In genomic region chr4:151215866-151216265, GRCm38 (mm10) we compare ENCODE assay signal across 20 mouse cellular contexts.
A peak's percentile ranks its signal among the peaks of the same experiment; 100 is the strongest.
DNase-seq lines count a peak whose midpoint lies in the region; ATAC-seq and TF ChIP-seq lines count a peak whose summit lies in the region.
"Had no signal": no experiment of that assay in that cellular context is flagged by ENCODE, and none has a peak within 500 bp of the region (broad histone marks: within the 10 kb centered on the region; RNA-seq: fewer than 3 reads in every experiment).

No protein-coding gene starts in this region.

- TF ChIP-seq CTCF in lung, embryonic 14.5 days (IDR thresholded peaks at IDR 0.05; ENCODE audit: low read depth): no peak

- H3K4me3 ChIP-seq in lung, embryonic 14.5 days (ENCODE audit: low read depth, low read length): no peak overlapping the region
- H3K4me3 ChIP-seq in midbrain, embryonic 11.5 days (ENCODE audit: low read depth, low read length): no peak overlapping the region
- no peak overlapping the region for H3K4me3 ChIP-seq in midbrain, embryonic 13.5 days (replicated peaks)
- H3K4me3 ChIP-seq in neural tube, embryonic 15.5 days (replicated peaks): no peak overlapping the region
- H3K4me3 ChIP-seq: embryonic facial prominence, embryonic 12.5 days; embryonic facial prominence, embryonic 15.5 days; gastrocnemius, adult 2 months had no signal

- H3K4me2 ChIP-seq in lung, embryonic 14.5 days: no peak overlapping the region
- H3K4me2 ChIP-seq in midbrain, embryonic 11.5 days: no peak overlapping the region
- H3K4me2 ChIP-seq in midbrain, embryonic 13.5 days (replicated peaks): no peak overlapping the region
- no peak overlapping the region for H3K4me2 ChIP-seq in neural tube, embryonic 15.5 days
- H3K4me2 ChIP-seq: embryonic facial prominence, embryonic 12.5 days; embryonic facial prominence, embryonic 15.5 days; heart, embryonic 11.5 days had no signal

- ATAC-seq in lung, embryonic 14.5 days (ENCODE audit: insufficient read depth): peak; percentile 64; the same call in 1 of the 2 replicates
- no peak for ATAC-seq in midbrain, embryonic 11.5 days (ENCODE audit: low FRiP score)
- no peak for ATAC-seq in midbrain, embryonic 13.5 days
- ATAC-seq in neural tube, embryonic 15.5 days (ENCODE audit: low FRiP score): no peak
- ATAC-seq: activated CD4-positive, CD25-positive, alpha-beta regulatory T cell, adult 4 months; forebrain, postnatal 0 days; hindbrain, embryonic 16.5 days had no signal

- H3K9me3 ChIP-seq in lung, embryonic 14.5 days (ENCODE audit: low read depth, low read length): no peaks in the 10 kb centered on the region
- H3K9me3 ChIP-seq in midbrain, embryonic 11.5 days (ENCODE audit: control insufficient read depth, low read length): no peaks in the 10 kb centered on the region
- H3K9me3 ChIP-seq in midbrain, embryonic 13.5 days: no peaks in the 10 kb centered on the region
- H3K9me3 ChIP-seq in neural tube, embryonic 15.5 days (replicated peaks): no peaks in the 10 kb centered on the region
- H3K9me3 ChIP-seq: embryonic facial prominence, embryonic 12.5 days; embryonic facial prominence, embryonic 15.5 days had no signal

- peak; percentile 12 for DNase-seq in embryo, embryonic 10 days (ENCODE audit: low spot score)
- no peak for DNase-seq in embryo, embryonic 10.5 days (ENCODE audit: low spot score)
- DNase-seq in lung, embryonic 14.5 days: peak; percentile 44
- no peak for DNase-seq in lung, postnatal 14 days
- DNase-seq in midbrain, embryonic 11.5 days (ENCODE audit: low spot score, missing footprints): peak; percentile 64
- DNase-seq: adrenal gland, adult 8-10 months; adrenal gland, postnatal 25 days; cerebellum, adult 11-12 months; cerebellum, adult 8-10 months; gastrocnemius, adult 2 months; gastrocnemius, postnatal 14 days; heart, adult 11 months had no signal

- peak overlapping the region; percentile 16; the same call in 1 of the 2 replicates for H3K27ac ChIP-seq in lung, embryonic 14.5 days (ENCODE audit: low read depth)
- no peak overlapping the region for H3K27ac ChIP-seq in midbrain, embryonic 11.5 days (ENCODE audit: low read depth, low read length)
- H3K27ac ChIP-seq in midbrain, embryonic 13.5 days: no peak overlapping the region
- H3K27ac ChIP-seq in neural tube, embryonic 15.5 days (replicated peaks): peak overlapping the region; percentile 39; the same call in 1 of the 2 replicates
- H3K27ac ChIP-seq: embryonic facial prominence, embryonic 12.5 days; embryonic facial prominence, embryonic 15.5 days; gastrocnemius, adult 2 months had no signal

- H3K27me3 ChIP-seq in lung, embryonic 14.5 days (ENCODE audit: insufficient read depth, low read length): no peaks in the 10 kb centered on the region
- H3K27me3 ChIP-seq in midbrain, embryonic 11.5 days (ENCODE audit: control insufficient read depth, insufficient read depth, low read length): no peaks in the 10 kb centered on the region
- H3K27me3 ChIP-seq in midbrain, embryonic 13.5 days: 0 out of 2 replicates have a peak, but pooled peaks cover 11% of the 10 kb centered on the region
- H3K27me3 ChIP-seq in neural tube, embryonic 15.5 days (replicated peaks): no peaks in the 10 kb centered on the region
- H3K27me3 ChIP-seq: embryonic facial prominence, embryonic 12.5 days; embryonic facial prominence, embryonic 15.5 days had no signal

- H3K4me1 ChIP-seq in lung, embryonic 14.5 days (ENCODE audit: insufficient read depth): peaks cover 12% of the 10 kb centered on the region; the same call in 1 of the 2 replicates
- no peaks in the 10 kb centered on the region for H3K4me1 ChIP-seq in midbrain, embryonic 11.5 days (ENCODE audit: control insufficient read depth, insufficient read depth, low read length)
- H3K4me1 ChIP-seq in midbrain, embryonic 13.5 days (replicated peaks): peaks cover 24% of the 10 kb centered on the region
- H3K4me1 ChIP-seq in neural tube, embryonic 15.5 days: peaks cover 44% of the 10 kb centered on the region
- H3K4me1 ChIP-seq: embryonic facial prominence, embryonic 12.5 days; embryonic facial prominence, embryonic 15.5 days had no signal

- WGBS in lung, embryonic 14.5 days: 25% methylated on average over 4 of the region's 4 CpGs
- WGBS in midbrain, embryonic 11.5 days: 72% methylated on average over 4 of the region's 4 CpGs
- WGBS in midbrain, embryonic 13.5 days: 52% methylated on average over 4 of the region's 4 CpGs
- 41% methylated on average over 4 of the region's 4 CpGs for WGBS in neural tube, embryonic 15.5 days

- H3K36me3 ChIP-seq in lung, embryonic 14.5 days (ENCODE audit: insufficient read depth): no peaks in the 10 kb centered on the region
- no peaks in the 10 kb centered on the region for H3K36me3 ChIP-seq in midbrain, embryonic 11.5 days (ENCODE audit: control insufficient read depth, insufficient read depth, low read length)
- no peaks in the 10 kb centered on the region for H3K36me3 ChIP-seq in midbrain, embryonic 13.5 days
- H3K36me3 ChIP-seq in neural tube, embryonic 15.5 days: no peaks in the 10 kb centered on the region
- H3K36me3 ChIP-seq: embryonic facial prominence, embryonic 12.5 days; embryonic facial prominence, embryonic 15.5 days had no signal

- H3K9ac ChIP-seq in lung, embryonic 14.5 days: no peak overlapping the region
- H3K9ac ChIP-seq in midbrain, embryonic 11.5 days (ENCODE audit: low read length): no peak overlapping the region
- no peak overlapping the region for H3K9ac ChIP-seq in midbrain, embryonic 13.5 days (replicated peaks)
- H3K9ac ChIP-seq in neural tube, embryonic 15.5 days (replicated peaks): no peak overlapping the region
- H3K9ac ChIP-seq: embryonic facial prominence, embryonic 12.5 days; embryonic facial prominence, embryonic 15.5 days; forebrain, postnatal 0 days had no signal

Comparison
In these comparisons a context has a peak if more than half of its experiments do, and no peak if none do; other contexts are left out.
1. DNase-seq: peak in embryo, embryonic 10 days (single experiment), lung, embryonic 14.5 days (single experiment) and midbrain, embryonic 11.5 days (single experiment); none in embryo, embryonic 10.5 days (single experiment) and lung, postnatal 14 days (single experiment).
2. H3K27ac ChIP-seq: peak in lung, embryonic 14.5 days (single experiment) and neural tube, embryonic 15.5 days (single experiment); none in midbrain, embryonic 11.5 days (single experiment) and midbrain, embryonic 13.5 days (single experiment).